Mouse (Mus musculus) gastrocnemius, adult 18-20 months (tissue): ENCODE data around the gene Psmc6. TPM values are rescaled to one million over a fixed set of nuclear protein-coding genes. Genes with fewer than 3 reads are reported as not detected.

ENCODE experiments used
- DNase-seq: peaks from one replicate; pipeline ENCODE4 v3.0.0; 2021; ENCODE audit warnings: low spot score
- total RNA-seq, 2 experiments: library from RNA; stranded (reverse); gene quantifications; 2 replicates each; pipeline ENCODE4 v1.2.3; 2021

Gene Psmc6
- total RNA-seq, 2 experiments from 2014 or later, result 93.0 to 100 TPM

DNA sequence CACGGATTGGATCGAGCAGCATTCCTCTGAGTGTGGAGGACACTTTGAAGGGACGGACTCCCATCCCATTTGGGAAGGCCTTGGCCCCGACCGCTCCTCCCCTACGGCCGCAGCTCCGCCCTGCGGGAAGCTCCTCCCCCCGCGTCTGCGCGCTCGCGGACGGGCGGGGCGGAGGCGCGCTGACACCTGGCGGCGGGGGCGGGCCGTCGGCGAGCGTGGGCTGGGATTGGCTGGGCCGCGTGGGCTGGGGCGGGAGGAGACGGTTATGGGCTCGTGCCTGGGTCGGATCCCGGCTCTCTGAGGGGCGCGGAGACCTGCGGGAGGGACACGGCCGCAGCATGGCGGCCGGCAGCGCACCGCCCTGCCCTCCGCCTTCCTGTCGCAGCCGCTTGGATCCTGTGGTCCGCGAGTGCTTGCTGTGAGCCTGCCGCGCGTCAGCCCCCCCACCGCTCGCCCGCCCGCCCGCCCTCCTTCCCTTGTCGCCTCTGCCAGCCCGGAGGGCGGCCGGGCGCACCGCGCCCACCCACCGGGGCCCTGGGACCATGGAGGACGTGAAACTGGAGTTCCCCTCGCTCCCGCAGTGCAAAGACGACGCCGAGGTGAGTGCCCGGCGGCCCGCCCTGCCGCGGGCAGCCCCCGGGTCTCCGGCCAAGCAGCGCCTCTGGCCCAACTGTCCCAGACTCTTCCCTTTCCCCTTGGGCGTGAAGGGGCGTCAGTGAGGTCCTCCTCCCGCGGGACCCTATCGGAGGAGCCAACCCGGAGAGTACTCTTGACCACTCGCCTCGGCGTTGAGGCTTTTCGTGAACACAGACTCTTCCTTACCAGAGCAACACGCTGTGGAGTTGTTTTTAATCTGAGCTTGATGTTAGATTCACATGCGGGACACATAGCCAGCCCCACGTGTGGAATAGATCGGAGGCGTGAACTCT is 21.6 kb downstream of the Psmc6 start, which contains the start of gene Styx:
Gene Styx (plus strand): TSS at position 163 of the 929 bp plus-strand sequence.
- peak; percentile 97 for DNase-seq

DNA sequence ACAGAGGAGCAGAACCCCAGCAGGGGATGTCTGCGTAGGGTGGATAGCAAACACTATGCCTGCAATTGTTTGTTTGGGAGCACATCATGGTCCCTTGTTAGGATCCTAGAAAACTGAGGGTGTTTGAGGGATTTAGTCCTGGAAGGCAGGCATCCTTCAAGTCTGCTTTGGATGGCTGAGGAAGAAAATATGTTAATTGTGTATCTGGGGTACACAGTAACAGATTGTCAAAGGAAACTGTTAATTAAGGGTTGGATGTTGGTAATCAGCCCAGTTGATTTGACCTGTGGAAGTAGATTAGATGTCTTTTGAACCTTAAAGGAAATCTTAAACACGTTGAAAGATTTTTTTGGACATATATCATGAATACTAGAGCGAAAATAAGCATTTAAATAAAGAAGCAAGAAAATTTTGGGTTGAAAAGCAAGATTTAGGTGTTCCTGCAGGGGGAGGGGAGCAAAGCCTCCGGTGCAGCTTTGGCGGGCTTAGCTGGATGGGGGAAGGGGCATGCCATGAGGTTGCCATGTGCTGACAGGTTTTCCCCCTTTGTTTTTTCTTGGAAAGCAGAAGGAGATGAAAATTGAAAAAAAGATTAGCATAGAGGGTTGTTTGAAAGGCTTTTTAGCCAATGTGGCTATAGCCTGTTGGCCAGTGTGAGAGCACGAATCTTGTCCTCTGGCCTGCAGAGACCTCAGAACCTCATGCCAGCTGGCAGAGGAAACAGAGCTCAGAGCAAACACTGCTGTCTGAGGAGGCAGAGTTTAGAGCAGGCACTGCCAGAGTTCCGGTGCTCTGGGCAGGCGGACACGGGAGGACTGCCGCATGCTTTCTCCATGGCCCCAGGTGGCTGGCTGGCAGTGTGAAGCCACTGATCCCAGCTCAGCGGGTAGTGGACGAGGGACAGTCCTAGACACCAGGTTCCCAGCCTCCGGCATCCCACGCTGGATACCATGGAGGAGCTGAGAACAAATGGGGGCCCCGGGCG is 34.9 kb downstream of the Psmc6 start:
- DNase-seq, result peak; percentile 77

DNA sequence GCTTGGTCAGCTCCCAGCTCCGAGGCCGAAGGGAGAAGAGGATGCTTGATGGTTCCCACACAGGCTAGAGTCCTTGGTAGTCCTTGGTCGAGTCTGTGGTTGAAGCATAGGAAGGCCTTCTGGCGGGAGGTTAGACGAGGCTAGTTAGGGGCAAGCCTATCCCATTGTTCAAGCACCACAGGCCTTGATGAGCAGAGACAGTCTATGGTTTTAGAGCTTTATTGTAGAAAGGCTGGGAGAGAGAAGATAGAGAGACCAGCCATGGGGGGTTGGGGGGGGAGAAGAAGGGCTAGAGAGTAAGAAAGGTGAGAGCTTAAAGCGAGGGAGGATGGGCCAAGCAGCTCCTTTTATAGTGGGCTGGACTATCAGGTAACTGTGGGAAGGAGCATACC is 35.6 kb downstream of the Psmc6 start:
- DNase-seq, result no peak

DNA sequence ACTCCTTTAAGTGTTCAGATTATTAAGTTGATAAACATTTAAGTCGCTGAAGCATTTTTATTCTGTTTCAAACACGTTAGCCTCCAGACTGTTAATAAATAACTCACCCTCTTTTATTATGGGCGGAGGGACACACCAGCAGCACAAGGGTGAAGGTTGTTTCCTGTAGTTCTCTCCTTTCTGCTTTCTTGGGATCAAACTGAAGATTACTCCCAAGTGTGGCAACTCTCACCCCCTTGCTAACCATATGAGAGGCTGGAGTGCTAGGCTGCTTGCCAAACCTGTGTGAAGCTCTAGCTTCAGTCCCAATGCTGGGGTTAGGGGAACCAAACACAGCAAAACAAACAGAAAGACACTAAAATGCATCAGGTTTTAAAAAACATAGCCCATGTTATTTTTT is 49.2 kb downstream of the Psmc6 start:
- no peak for DNase-seq

DNA sequence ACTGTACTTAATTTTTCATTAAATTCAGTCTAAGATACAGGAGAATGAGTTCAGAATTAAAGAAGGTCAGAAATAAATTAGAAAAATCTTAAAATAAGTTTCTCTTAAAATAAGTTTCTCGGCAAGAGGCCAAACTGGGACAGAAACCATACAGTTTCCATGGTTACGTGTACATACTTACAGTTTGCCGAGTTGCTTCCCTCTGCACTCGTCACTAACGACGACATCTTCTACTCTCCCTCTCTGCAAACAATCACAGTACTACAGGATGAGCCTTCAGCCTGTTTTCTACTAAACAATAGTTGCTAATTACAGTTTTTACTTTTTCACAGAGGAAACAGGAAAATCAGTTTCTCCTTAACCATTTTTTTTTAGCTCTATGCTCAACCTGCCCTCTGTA is 51.2 kb downstream of the Psmc6 start:
- DNase-seq, result no peak

DNA sequence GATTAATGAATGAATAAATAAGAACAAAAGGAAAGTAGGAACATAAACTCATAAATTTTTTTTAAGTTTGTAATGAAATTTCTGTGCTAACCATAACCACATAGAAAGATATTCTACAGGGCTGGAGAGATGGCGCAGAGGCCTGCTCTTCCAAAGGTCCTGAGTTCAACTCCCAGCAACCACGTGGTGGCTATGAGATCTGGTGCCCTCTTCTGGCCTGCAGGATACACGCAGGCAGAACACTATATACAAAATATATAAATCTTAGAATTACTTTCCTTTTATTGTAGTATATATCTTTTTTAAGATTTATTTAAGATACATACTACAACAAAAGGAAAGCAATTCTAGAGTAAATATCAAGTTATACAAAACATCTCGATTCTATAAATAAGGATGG is 53.3 kb downstream of the Psmc6 start:
- DNase-seq, result no peak

DNA sequence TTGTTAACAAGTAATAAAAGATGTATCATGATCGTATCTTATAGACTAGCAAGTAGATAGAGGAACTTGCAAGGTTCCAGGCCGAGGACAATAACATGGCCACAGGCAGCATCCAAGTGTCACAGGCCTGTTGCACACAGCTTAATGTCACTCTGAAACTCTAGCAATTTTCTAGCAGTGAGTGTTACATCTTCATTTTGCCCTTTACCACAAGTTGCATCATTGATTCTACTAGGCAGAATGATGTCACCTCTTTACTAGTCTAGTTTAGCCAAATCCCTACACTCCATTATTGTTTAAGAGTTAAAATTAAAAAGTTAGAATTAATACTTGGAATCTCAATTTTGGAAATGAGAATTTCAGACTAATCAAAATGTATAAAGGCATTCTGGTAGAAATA is 56.0 kb downstream of the Psmc6 start:
- DNase-seq, result no peak

DNA sequence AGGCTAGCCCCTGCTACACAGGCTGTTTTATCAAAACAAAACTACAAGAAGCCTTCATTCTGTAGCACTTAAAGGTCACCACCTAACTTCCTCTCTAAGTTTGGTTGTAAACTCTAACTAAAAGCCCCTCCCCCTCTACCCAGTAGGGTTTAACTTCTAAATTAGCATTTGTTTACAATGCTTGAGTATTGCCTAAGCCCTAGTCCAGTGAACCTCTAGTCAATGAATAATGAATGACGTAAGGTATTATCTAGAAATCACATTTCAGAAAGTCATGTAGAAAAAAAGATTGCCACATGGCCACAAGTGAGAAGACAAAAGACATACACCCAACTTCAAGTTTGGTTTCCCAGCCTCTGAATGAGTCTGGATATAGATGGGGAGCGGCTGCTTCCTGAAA is 57.9 kb downstream of the Psmc6 start:
- no peak for DNase-seq

DNA sequence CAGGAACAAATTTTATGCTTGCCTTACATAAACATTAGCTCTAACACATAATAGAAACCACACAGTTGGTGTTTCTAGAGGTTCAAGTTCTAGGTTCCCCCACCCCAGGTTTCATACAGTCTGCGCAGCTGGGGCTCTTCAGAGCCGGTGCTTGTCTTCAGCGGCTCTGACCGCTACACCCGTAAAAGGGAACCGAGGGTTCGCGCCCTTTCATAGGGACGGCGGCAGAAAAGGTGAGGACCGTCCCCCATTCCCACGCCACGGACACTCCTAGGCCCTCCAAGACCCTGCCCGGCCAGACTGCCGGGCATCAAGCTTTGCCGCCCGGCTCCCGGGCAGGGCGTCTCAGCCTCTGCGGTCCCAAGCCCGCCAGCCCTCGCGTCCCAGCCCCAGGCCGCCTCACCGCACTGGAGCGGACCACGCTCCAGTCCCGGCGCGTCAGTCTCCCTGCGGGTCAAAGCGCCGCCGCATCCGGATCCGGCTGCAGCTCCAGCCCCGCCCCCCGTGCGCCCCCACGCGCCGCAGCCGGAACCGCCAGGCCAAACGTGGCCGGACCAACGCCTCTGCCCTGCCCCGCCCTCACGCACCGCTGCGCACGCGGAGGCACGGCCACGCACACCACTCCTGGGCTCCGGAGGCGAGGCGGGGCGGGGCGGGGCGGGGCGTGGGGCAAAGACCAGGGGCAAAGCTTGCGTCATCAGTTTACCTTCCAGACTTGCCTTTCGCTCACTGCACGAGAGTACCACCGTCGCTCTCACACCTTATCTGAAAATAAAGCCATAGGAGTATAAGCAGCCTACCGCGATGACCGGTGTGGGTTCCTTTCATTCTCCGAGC is 59.0 kb downstream of the Psmc6 start:
- DNase-seq, result peak; percentile 93

DNA sequence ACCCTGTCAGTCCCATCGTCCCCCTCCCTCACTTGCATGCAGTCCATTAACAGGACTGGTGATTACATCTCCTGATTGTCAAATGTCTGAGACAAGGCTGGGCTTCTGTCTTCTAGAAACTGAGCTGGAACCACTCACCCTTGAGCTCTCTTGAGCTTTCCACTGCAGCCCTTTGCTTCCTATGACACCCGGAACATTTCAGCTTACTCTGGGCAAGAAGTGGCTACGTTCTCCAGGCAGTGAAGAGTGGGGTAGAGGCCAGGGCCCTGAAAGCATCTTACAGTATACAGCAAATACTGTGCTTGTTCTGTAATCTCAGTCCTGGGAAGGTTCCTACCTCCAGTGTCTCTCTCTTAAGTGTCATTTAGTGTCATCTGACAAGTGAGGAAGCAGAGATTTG is 59.6 kb downstream of the Psmc6 start:
- no peak for DNase-seq

Other genes starting within 250 kb of the Psmc6 start
- 1 to 10 TPM; 2.2 to 3.7 TPM for gene Gpr137c, start 110.1 kb upstream of the Psmc6 start, total RNA-seq
- 1 to 10 TPM; 9.3 to 9.4 TPM for gene Txndc16, start 109.5 kb upstream of the Psmc6 start, total RNA-seq
- 1 to 10 TPM; 4.6 TPM for gene Ero1l, start 11.0 kb upstream of the Psmc6 start, total RNA-seq
- 10 to 100 TPM; 74.6 to 80.4 TPM for gene Styx, start 21.3 kb downstream of the Psmc6 start, total RNA-seq
- gene Gnpnat1, start 75.1 kb downstream of the Psmc6 start, total RNA-seq, result 1 to 10 TPM; 8.4 to 9.0 TPM
- gene Fermt2, start 200.3 kb downstream of the Psmc6 start, total RNA-seq, result 100 to 1,000 TPM; 222 to 227 TPM